Mouse (Mus musculus): ENCODE data around the gene Stk32c. TPM values are rescaled to one million over a fixed set of nuclear protein-coding genes. Genes with fewer than 3 reads are reported as not detected.

The Stk32c gene
- polyA plus RNA-seq, 1 experiment from 2014 or later, result 0.11 TPM

GRCm38 (mm10) chr7:139157541-139157940, 55.6 kb downstream of the Stk32c start:
- Histone ChIP-seq H3K27ac (replicated peaks; ENCODE audit: low read depth, low read length) (no peak overlapping the region), H3K27me3 (replicated peaks; ENCODE audit: control insufficient read depth, insufficient read depth, low read length) (no peaks in the 10 kb centered on the region), H3K9ac (ENCODE audit: low read depth, low read length) (no peak overlapping the region), H3K4me3 (ENCODE audit: low read depth, low read length) (no peak overlapping the region), H3K36me3 (ENCODE audit: control insufficient read depth, insufficient read depth, low read length) (no peaks in the 10 kb centered on the region), H3K4me2 (ENCODE audit: low read depth, low read length) (no peak overlapping the region), H3K4me1 (ENCODE audit: control insufficient read depth, insufficient read depth, low read length) (no peaks in the 10 kb centered on the region), H3K9me3 (ENCODE audit: control insufficient read depth, low read length) (0 out of 2 replicates have a peak, but pooled peaks cover under 1% of the 10 kb centered on the region)
- ATAC-seq (ENCODE audit: low read depth), result no peak
- 42% methylated on average over 2 of the region's 2 CpGs for WGBS
- no peak for DNase-seq (ENCODE audit: low spot score)

DNA sequence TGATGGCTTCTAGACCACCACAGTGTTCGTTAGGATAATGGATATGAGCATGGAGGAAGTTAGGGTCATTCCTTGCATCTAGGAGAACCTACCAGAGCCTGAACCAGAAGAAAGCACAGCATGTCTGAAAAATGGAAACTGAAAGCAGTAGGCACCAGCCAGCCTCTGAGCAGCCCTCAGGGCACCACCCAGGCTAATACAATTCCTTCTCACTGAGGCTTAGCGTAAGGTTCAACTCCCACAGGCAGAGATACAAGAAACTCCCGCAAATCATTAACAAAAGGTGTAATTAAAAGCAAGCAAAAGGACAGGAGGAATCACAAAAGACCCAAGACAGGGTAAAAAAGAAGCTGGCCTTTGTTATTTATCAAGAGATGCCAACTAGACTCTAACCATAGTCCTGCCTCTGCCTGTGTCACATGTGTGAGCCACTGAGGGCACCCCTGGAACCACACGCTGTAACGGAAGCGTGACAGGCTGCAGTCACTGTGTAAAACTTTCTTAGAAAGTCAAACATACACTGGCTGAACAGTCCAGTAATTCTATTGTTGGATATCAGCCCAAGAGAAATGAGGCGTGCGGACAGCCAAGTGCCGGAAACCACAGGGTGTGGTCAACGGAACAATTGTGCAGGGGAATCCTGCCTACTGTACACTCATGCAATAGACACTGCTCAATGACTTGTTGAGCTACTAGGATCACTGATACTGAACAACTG, 56.6 kb downstream of the Stk32c start:
- H3K4me2 ChIP-seq (ENCODE audit: low read depth, low read length), result no peak overlapping the region
- peak; percentile 48 for DNase-seq (ENCODE audit: low spot score)
- H3K9me3 ChIP-seq (ENCODE audit: control insufficient read depth, low read length), result no peaks in the 10 kb centered on the region
- no peaks in the 10 kb centered on the region for H3K36me3 ChIP-seq (ENCODE audit: control insufficient read depth, insufficient read depth, low read length)
- no peak for ATAC-seq (ENCODE audit: low read depth)
- H3K4me3 ChIP-seq (ENCODE audit: low read depth, low read length), result no peak overlapping the region
- H3K9ac ChIP-seq (ENCODE audit: low read depth, low read length), result no peak overlapping the region
- WGBS, result 65% methylated on average over 10 of the region's 10 CpGs
- H3K4me1 ChIP-seq (ENCODE audit: control insufficient read depth, insufficient read depth, low read length), result no peaks in the 10 kb centered on the region
- H3K27ac ChIP-seq (replicated peaks; ENCODE audit: low read depth, low read length), result no peak overlapping the region
- no peaks in the 10 kb centered on the region for H3K27me3 ChIP-seq (replicated peaks; ENCODE audit: control insufficient read depth, insufficient read depth, low read length)

DNA sequence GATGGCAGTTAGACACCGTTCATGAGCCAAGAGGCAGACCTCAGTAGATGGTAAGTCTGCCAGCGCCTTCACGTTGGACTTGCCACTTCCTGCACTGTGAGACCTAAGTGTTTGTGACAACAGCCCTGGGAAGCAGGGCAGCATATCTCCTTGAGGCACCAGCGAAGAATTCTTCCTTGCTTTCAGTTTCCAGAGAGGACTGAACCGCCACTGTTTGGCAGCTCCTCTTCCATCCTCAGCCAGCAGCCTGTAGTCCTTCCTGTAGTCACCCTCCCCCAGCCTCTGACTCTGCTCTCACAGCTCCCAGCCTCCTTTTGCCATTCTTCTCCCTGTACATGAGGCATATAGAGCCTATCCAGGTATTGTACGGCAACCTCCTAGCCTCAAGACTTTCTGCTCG, 60.2 kb downstream of the Stk32c start:
- DNase-seq (ENCODE audit: low spot score) (no peak), ATAC-seq (ENCODE audit: low read depth) (no peak)
- Histone ChIP-seq H3K27ac (replicated peaks; ENCODE audit: low read depth, low read length) (no peak overlapping the region), H3K4me3 (ENCODE audit: low read depth, low read length) (no peak overlapping the region), H3K9me3 (ENCODE audit: control insufficient read depth, low read length) (no peaks in the 10 kb centered on the region), H3K4me1 (ENCODE audit: control insufficient read depth, insufficient read depth, low read length) (0 out of 2 replicates have a peak, but pooled peaks cover 7% of the 10 kb centered on the region), H3K27me3 (replicated peaks; ENCODE audit: control insufficient read depth, insufficient read depth, low read length) (no peaks in the 10 kb centered on the region), H3K4me2 (ENCODE audit: low read depth, low read length) (no peak overlapping the region), H3K36me3 (ENCODE audit: control insufficient read depth, insufficient read depth, low read length) (no peaks in the 10 kb centered on the region), H3K9ac (ENCODE audit: low read depth, low read length) (no peak overlapping the region)
- 75% methylated on average over 7 of the region's 7 CpGs for WGBS

GRCm38 (mm10) chr7:139151116-139151515, 62.0 kb downstream of the Stk32c start:
- Histone ChIP-seq H3K4me1 (ENCODE audit: control insufficient read depth, insufficient read depth, low read length) (peaks cover 7% of the 10 kb centered on the region; the same call in 1 of the 2 replicates), H3K4me2 (ENCODE audit: low read depth, low read length) (no peak overlapping the region), H3K27me3 (replicated peaks; ENCODE audit: control insufficient read depth, insufficient read depth, low read length) (no peaks in the 10 kb centered on the region), H3K4me3 (ENCODE audit: low read depth, low read length) (no peak overlapping the region), H3K36me3 (ENCODE audit: control insufficient read depth, insufficient read depth, low read length) (no peaks in the 10 kb centered on the region), H3K9me3 (ENCODE audit: control insufficient read depth, low read length) (no peaks in the 10 kb centered on the region), H3K27ac (replicated peaks; ENCODE audit: low read depth, low read length) (no peak overlapping the region), H3K9ac (ENCODE audit: low read depth, low read length) (no peak overlapping the region)
- DNase-seq (ENCODE audit: low spot score) (peak; percentile 77), ATAC-seq (ENCODE audit: low read depth) (peak; percentile 82)
- WGBS, result 36% methylated on average over 10 of the region's 10 CpGs

DNA sequence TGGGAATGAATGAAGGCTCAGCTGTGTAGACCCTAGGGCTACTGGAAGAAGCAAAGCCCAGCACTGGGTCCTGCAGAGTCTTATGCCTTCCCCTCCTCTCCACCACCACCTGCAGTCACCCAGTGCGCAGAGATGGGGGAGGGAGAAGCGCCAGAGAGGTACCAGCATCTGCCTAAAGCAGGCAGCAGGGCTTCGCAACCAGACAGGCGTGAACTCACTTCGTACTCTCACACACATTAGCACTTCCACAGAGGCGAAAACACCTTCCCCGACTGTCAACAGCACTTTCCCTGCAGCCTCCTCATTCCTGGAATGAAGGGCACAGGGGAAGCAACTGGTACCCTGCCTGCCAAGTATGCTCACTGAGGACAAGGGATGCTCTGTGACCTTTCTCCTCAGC, 63.7 kb downstream of the Stk32c start:
- ATAC-seq (ENCODE audit: low read depth) (no peak), DNase-seq (ENCODE audit: low spot score) (no peak)
- 35% methylated on average over 6 of the region's 7 CpGs for WGBS
- Histone ChIP-seq H3K9ac (ENCODE audit: low read depth, low read length) (no peak overlapping the region), H3K36me3 (ENCODE audit: control insufficient read depth, insufficient read depth, low read length) (no peaks in the 10 kb centered on the region), H3K9me3 (ENCODE audit: control insufficient read depth, low read length) (no peaks in the 10 kb centered on the region), H3K4me1 (ENCODE audit: control insufficient read depth, insufficient read depth, low read length) (peaks cover 9% of the 10 kb centered on the region; the same call in 1 of the 2 replicates), H3K4me2 (ENCODE audit: low read depth, low read length) (no peak overlapping the region), H3K4me3 (ENCODE audit: low read depth, low read length) (no peak overlapping the region), H3K27ac (replicated peaks; ENCODE audit: low read depth, low read length) (no peak overlapping the region), H3K27me3 (replicated peaks; ENCODE audit: control insufficient read depth, insufficient read depth, low read length) (no peaks in the 10 kb centered on the region)

GRCm38 (mm10) chr7:139147360-139147759, 65.7 kb downstream of the Stk32c start:
- DNase-seq (ENCODE audit: low spot score) (no peak), ATAC-seq (ENCODE audit: low read depth) (no peak)
- Histone ChIP-seq H3K27me3 (replicated peaks; ENCODE audit: control insufficient read depth, insufficient read depth, low read length) (no peaks in the 10 kb centered on the region), H3K9me3 (ENCODE audit: control insufficient read depth, low read length) (no peaks in the 10 kb centered on the region), H3K4me2 (ENCODE audit: low read depth, low read length) (no peak overlapping the region), H3K36me3 (ENCODE audit: control insufficient read depth, insufficient read depth, low read length) (no peaks in the 10 kb centered on the region), H3K9ac (ENCODE audit: low read depth, low read length) (no peak overlapping the region), H3K4me1 (ENCODE audit: control insufficient read depth, insufficient read depth, low read length) (peaks cover 9% of the 10 kb centered on the region; the same call in 1 of the 2 replicates), H3K4me3 (ENCODE audit: low read depth, low read length) (no peak overlapping the region), H3K27ac (replicated peaks; ENCODE audit: low read depth, low read length) (no peak overlapping the region)
- WGBS, result 32% methylated on average over 4 of the region's 4 CpGs

DNA sequence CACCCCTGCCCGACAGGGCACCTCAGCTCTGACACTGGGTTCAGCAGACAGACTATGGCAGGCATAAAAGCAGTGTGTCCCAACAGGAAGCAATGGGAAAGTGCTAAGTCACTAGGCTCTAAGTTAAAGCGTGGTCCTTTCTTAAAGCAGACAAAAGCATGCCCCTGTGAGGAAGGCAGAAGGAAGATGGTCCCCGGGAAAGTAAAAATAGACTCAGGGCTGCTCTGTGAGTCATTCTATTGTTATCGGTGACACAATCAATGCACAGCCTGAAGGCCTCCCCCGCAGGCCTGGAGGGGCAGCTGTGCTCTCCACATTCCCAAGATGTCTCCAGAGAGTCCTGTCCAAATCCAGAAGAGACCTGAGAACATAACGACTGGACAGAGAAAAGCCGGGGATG, 67.2 kb downstream of the Stk32c start:
- ATAC-seq (ENCODE audit: low read depth) (no peak), DNase-seq (ENCODE audit: low spot score) (no peak)
- 46% methylated on average over 7 of the region's 7 CpGs for WGBS

DNA sequence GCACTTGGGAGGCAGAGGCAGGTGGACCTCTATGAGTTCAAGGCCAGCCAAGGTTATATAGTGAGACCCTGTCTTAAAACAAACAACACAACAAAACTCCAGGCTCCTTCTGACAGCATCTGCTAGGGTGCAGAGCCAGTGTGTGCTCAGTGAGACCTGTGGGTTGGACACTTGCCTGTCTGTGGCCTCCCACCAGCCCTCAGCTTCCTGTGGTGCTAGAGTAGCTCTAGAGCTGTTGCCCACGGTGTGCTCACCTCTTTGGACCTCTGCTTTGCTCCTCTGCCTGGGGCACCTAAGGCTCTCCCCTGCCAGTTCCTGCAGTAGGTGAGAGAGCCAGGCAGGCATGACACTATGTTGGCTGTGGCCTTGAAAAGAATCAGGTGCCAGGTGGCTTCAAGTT, 69.3 kb downstream of the Stk32c start:
- Histone ChIP-seq H3K9ac (ENCODE audit: low read depth, low read length) (no peak overlapping the region), H3K27me3 (replicated peaks; ENCODE audit: control insufficient read depth, insufficient read depth, low read length) (no peaks in the 10 kb centered on the region), H3K36me3 (ENCODE audit: control insufficient read depth, insufficient read depth, low read length) (no peaks in the 10 kb centered on the region), H3K4me1 (ENCODE audit: control insufficient read depth, insufficient read depth, low read length) (peaks cover 14% of the 10 kb centered on the region), H3K27ac (replicated peaks; ENCODE audit: low read depth, low read length) (no peak overlapping the region), H3K4me3 (ENCODE audit: low read depth, low read length) (no peak overlapping the region), H3K9me3 (ENCODE audit: control insufficient read depth, low read length) (no peaks in the 10 kb centered on the region), H3K4me2 (ENCODE audit: low read depth, low read length) (no peak overlapping the region)
- ATAC-seq (ENCODE audit: low read depth) (no peak), DNase-seq (ENCODE audit: low spot score) (no peak)
- WGBS, result 93% methylated on average over 1 of the region's 1 CpGs

More for the DNA sequence above, 67.2 kb downstream of the Stk32c start:
- H3K4me3 ChIP-seq (ENCODE audit: low read depth, low read length), result no peak overlapping the region
- no peak overlapping the region for H3K9ac ChIP-seq (ENCODE audit: low read depth, low read length)
- H3K4me2 ChIP-seq (ENCODE audit: low read depth, low read length), result no peak overlapping the region
- H3K27me3 ChIP-seq (replicated peaks; ENCODE audit: control insufficient read depth, insufficient read depth, low read length), result no peaks in the 10 kb centered on the region
- H3K9me3 ChIP-seq (ENCODE audit: control insufficient read depth, low read length), result no peaks in the 10 kb centered on the region
- H3K4me1 ChIP-seq (ENCODE audit: control insufficient read depth, insufficient read depth, low read length), result peaks cover 4% of the 10 kb centered on the region; the same call in 1 of the 2 replicates
- H3K36me3 ChIP-seq (ENCODE audit: control insufficient read depth, insufficient read depth, low read length), result no peaks in the 10 kb centered on the region
- H3K27ac ChIP-seq (replicated peaks; ENCODE audit: low read depth, low read length), result no peak overlapping the region

DNA sequence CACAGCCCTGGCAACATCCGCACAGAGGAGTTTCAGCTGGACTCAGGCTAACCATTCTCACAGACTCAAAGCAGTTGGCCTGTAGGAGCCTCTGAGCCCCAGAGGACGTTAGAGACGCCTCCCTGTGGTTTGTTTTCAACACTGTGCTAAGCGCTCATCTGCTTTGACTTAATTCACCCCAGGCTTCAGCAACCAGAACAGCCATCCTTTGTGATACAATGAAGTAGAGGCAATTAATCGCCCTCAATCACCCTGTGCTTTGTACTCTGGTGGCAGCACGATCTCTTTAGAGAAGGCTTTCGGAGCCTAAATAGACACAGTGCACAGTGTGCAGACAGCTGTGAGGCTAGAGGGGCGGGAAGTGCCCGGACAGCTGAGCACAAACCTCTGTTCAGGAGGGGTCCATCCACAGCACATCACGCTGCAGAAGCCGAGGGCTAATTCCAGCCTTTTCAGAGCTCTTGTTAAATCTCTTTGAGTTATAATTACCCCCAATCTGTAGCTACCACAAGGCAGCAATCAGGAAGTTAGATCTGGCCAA, 73.1 kb downstream of the Stk32c start:
- H3K27me3 ChIP-seq (replicated peaks; ENCODE audit: control insufficient read depth, insufficient read depth, low read length), result no peaks in the 10 kb centered on the region
- H3K9me3 ChIP-seq (ENCODE audit: control insufficient read depth, low read length), result no peaks in the 10 kb centered on the region
- WGBS, result 6% methylated on average over 11 of the region's 11 CpGs
- H3K27ac ChIP-seq (replicated peaks; ENCODE audit: low read depth, low read length), result 0 out of 2 replicates have a peak overlapping the region, but pooled peaks have one; percentile 24
- DNase-seq (ENCODE audit: low spot score), result peak; percentile 71
- H3K9ac ChIP-seq (ENCODE audit: low read depth, low read length), result no peak overlapping the region
- no peaks in the 10 kb centered on the region for H3K36me3 ChIP-seq (ENCODE audit: control insufficient read depth, insufficient read depth, low read length)
- peak overlapping the region; percentile 18; the same call in 1 of the 2 replicates for H3K4me2 ChIP-seq (ENCODE audit: low read depth, low read length)
- H3K4me1 ChIP-seq (ENCODE audit: control insufficient read depth, insufficient read depth, low read length), result peaks cover 12% of the 10 kb centered on the region
- peak; percentile 82 for ATAC-seq (ENCODE audit: low read depth)
- no peak overlapping the region for H3K4me3 ChIP-seq (ENCODE audit: low read depth, low read length)

Data from embryonic facial prominence, embryonic 14.5 days (tissue).